Mouse (Mus musculus): ENCODE results near the gene Stk32b. TPM values are rescaled to one million over a fixed set of nuclear protein-coding genes. Genes with fewer than 3 reads are reported as not detected.

The Stk32b gene
- polyA plus RNA-seq, 1 experiment from 2014 or later = 0.76 TPM

- 25% methylated on average over 6 of the region's 6 CpGs for WGBS
- ATAC-seq (ENCODE audit: extremely low read depth, insufficient number of reproducible peaks, low FRiP score, low TSS enrichment) = no peak
- H3K4me3 ChIP-seq = no peak overlapping the region
- no peak overlapping the region for H3K27ac ChIP-seq (replicated peaks)
- H3K4me1 ChIP-seq = peaks cover 14% of the 10 kb centered on the region
- peaks cover 51% of the 10 kb centered on the region for H3K27me3 ChIP-seq (replicated peaks)
- no peak overlapping the region for H3K4me2 ChIP-seq
- no peaks in the 10 kb centered on the region for H3K9me3 ChIP-seq
- H3K36me3 ChIP-seq = no peaks in the 10 kb centered on the region
- no peak overlapping the region for H3K9ac ChIP-seq
These were observed 3.7 kb upstream of the Stk32b start for GRCm38 (mm10) chr5:37720670-37721069.

- peak overlapping the region; percentile 52 for H3K4me3 ChIP-seq
- H3K27ac ChIP-seq (replicated peaks) = no peak overlapping the region
- H3K27me3 ChIP-seq (replicated peaks) = peaks cover 56% of the 10 kb centered on the region
- H3K36me3 ChIP-seq = no peaks in the 10 kb centered on the region
- H3K4me1 ChIP-seq = peaks cover 22% of the 10 kb centered on the region
- peak overlapping the region; percentile 70 for H3K9ac ChIP-seq
- no peak for ATAC-seq (ENCODE audit: extremely low read depth, insufficient number of reproducible peaks, low FRiP score, low TSS enrichment)
- peak overlapping the region; percentile 84 for H3K4me2 ChIP-seq
- WGBS = under 1% methylated on average over 14 of the region's 14 CpGs
- peaks cover 2% of the 10 kb centered on the region for H3K9me3 ChIP-seq
These were observed 503 bp upstream of the Stk32b start for GRCm38 (mm10) chr5:37717384-37717963.

GRCm38 (mm10) chr5:37709257-37709904, 7.6 kb downstream of the Stk32b start:
- H3K27ac ChIP-seq (replicated peaks) = no peak overlapping the region
- no peak overlapping the region for H3K4me3 ChIP-seq
- no peaks in the 10 kb centered on the region for H3K36me3 ChIP-seq
- H3K27me3 ChIP-seq (replicated peaks) = no peaks in the 10 kb centered on the region
- H3K4me1 ChIP-seq = peaks cover 11% of the 10 kb centered on the region
- no peak overlapping the region for H3K9ac ChIP-seq
- H3K9me3 ChIP-seq = peaks cover 15% of the 10 kb centered on the region
- H3K4me2 ChIP-seq = no peak overlapping the region
- WGBS = 67% methylated on average over 5 of the region's 5 CpGs
- no peak for ATAC-seq (ENCODE audit: extremely low read depth, insufficient number of reproducible peaks, low FRiP score, low TSS enrichment)

GRCm38 (mm10) chr5:37708124-37708523, 8.8 kb downstream of the Stk32b start:
- ATAC-seq (ENCODE audit: extremely low read depth, insufficient number of reproducible peaks, low FRiP score, low TSS enrichment) = no peak
- Histone ChIP-seq H3K9ac (no peak overlapping the region), H3K9me3 (peaks cover 15% of the 10 kb centered on the region), H3K4me3 (no peak overlapping the region), H3K36me3 (no peaks in the 10 kb centered on the region), H3K27ac (replicated peaks) (no peak overlapping the region), H3K4me2 (no peak overlapping the region), H3K4me1 (no peaks in the 10 kb centered on the region), H3K27me3 (replicated peaks) (no peaks in the 10 kb centered on the region)
- WGBS = 63% methylated on average over 3 of the region's 3 CpGs

- Histone ChIP-seq H3K27ac (replicated peaks) (no peak overlapping the region), H3K4me1 (peaks cover 4% of the 10 kb centered on the region; the same call in 1 of the 2 replicates), H3K36me3 (no peaks in the 10 kb centered on the region), H3K9me3 (peaks cover 10% of the 10 kb centered on the region), H3K27me3 (replicated peaks) (no peaks in the 10 kb centered on the region), H3K4me2 (no peak overlapping the region), H3K4me3 (no peak overlapping the region), H3K9ac (no peak overlapping the region)
- WGBS = 74% methylated on average over 2 of the region's 2 CpGs
- ATAC-seq (ENCODE audit: extremely low read depth, insufficient number of reproducible peaks, low FRiP score, low TSS enrichment) = no peak
These were observed 12.0 kb downstream of the Stk32b start for GRCm38 (mm10) chr5:37704962-37705361.

GRCm38 (mm10) chr5:37699757-37700156, 17.2 kb downstream of the Stk32b start:
- Histone ChIP-seq H3K36me3 (no peaks in the 10 kb centered on the region), H3K27ac (replicated peaks) (no peak overlapping the region), H3K27me3 (replicated peaks) (no peaks in the 10 kb centered on the region), H3K4me3 (no peak overlapping the region), H3K9ac (no peak overlapping the region), H3K4me1 (peaks cover 6% of the 10 kb centered on the region; the same call in 1 of the 2 replicates), H3K4me2 (no peak overlapping the region; the same call in 1 of the 2 replicates), H3K9me3 (no peaks in the 10 kb centered on the region)
- ATAC-seq (ENCODE audit: extremely low read depth, insufficient number of reproducible peaks, low FRiP score, low TSS enrichment) = no peak
- 57% methylated on average over 12 of the region's 12 CpGs for WGBS

GRCm38 (mm10) chr5:37697286-37697685, 19.7 kb downstream of the Stk32b start:
- Histone ChIP-seq H3K4me1 (peaks cover 6% of the 10 kb centered on the region; the same call in 1 of the 2 replicates), H3K27me3 (replicated peaks) (no peaks in the 10 kb centered on the region), H3K4me3 (no peak overlapping the region), H3K36me3 (no peaks in the 10 kb centered on the region), H3K9ac (no peak overlapping the region), H3K27ac (replicated peaks) (no peak overlapping the region), H3K4me2 (no peak overlapping the region), H3K9me3 (no peaks in the 10 kb centered on the region)
- no peak for ATAC-seq (ENCODE audit: extremely low read depth, insufficient number of reproducible peaks, low FRiP score, low TSS enrichment)
- WGBS = 80% methylated on average over 7 of the region's 7 CpGs

GRCm38 (mm10) chr5:37695773-37696172, 21.2 kb downstream of the Stk32b start:
- Histone ChIP-seq H3K9ac (no peak overlapping the region), H3K4me1 (peaks cover 6% of the 10 kb centered on the region; the same call in 1 of the 2 replicates), H3K9me3 (no peaks in the 10 kb centered on the region), H3K27ac (replicated peaks) (no peak overlapping the region), H3K36me3 (no peaks in the 10 kb centered on the region), H3K4me3 (no peak overlapping the region), H3K4me2 (no peak overlapping the region), H3K27me3 (replicated peaks) (no peaks in the 10 kb centered on the region)
- WGBS = 55% methylated on average over 4 of the region's 4 CpGs
- ATAC-seq (ENCODE audit: extremely low read depth, insufficient number of reproducible peaks, low FRiP score, low TSS enrichment) = no peak

GRCm38 (mm10) chr5:37692759-37693158, 24.2 kb downstream of the Stk32b start:
- H3K4me1 ChIP-seq = no peaks in the 10 kb centered on the region
- H3K4me3 ChIP-seq = no peak overlapping the region
- H3K27ac ChIP-seq (replicated peaks) = no peak overlapping the region
- no peak overlapping the region for H3K4me2 ChIP-seq
- H3K36me3 ChIP-seq = no peaks in the 10 kb centered on the region
- no peaks in the 10 kb centered on the region for H3K27me3 ChIP-seq (replicated peaks)
- 70% methylated on average over 3 of the region's 3 CpGs for whole genome bisulfite sequencing
- no peak for ATAC-seq (ENCODE audit: extremely low read depth, insufficient number of reproducible peaks, low FRiP score, low TSS enrichment)
- H3K9ac ChIP-seq = no peak overlapping the region
- H3K9me3 ChIP-seq = no peaks in the 10 kb centered on the region

GRCm38 (mm10) chr5:37670781-37671180, 46.2 kb downstream of the Stk32b start:
- 76% methylated on average over 7 of the region's 7 CpGs for WGBS

GRCm38 (mm10) chr5:37664962-37665361, 52.0 kb downstream of the Stk32b start:
- Histone ChIP-seq H3K27me3 (replicated peaks) (no peaks in the 10 kb centered on the region), H3K9me3 (no peaks in the 10 kb centered on the region), H3K4me1 (no peaks in the 10 kb centered on the region), H3K36me3 (no peaks in the 10 kb centered on the region), H3K27ac (replicated peaks) (no peak overlapping the region), H3K9ac (no peak overlapping the region), H3K4me3 (no peak overlapping the region), H3K4me2 (no peak overlapping the region)
- WGBS = 66% methylated on average over 3 of the region's 3 CpGs
- ATAC-seq (ENCODE audit: extremely low read depth, insufficient number of reproducible peaks, low FRiP score, low TSS enrichment) = no peak

More at GRCm38 (mm10) chr5:37670781-37671180, 46.2 kb downstream of the Stk32b start:
- Histone ChIP-seq H3K27me3 (replicated peaks) (no peaks in the 10 kb centered on the region), H3K4me3 (no peak overlapping the region), H3K36me3 (no peaks in the 10 kb centered on the region), H3K9me3 (no peaks in the 10 kb centered on the region), H3K4me2 (no peak overlapping the region), H3K4me1 (no peaks in the 10 kb centered on the region), H3K27ac (replicated peaks) (no peak overlapping the region), H3K9ac (no peak overlapping the region)
- ATAC-seq (ENCODE audit: extremely low read depth, insufficient number of reproducible peaks, low FRiP score, low TSS enrichment) = no peak

GRCm38 (mm10) chr5:37659177-37659576, 57.8 kb downstream of the Stk32b start:
- H3K9ac ChIP-seq = no peak overlapping the region
- no peaks in the 10 kb centered on the region for H3K27me3 ChIP-seq (replicated peaks)
- H3K36me3 ChIP-seq = no peaks in the 10 kb centered on the region
- H3K4me1 ChIP-seq = no peaks in the 10 kb centered on the region
- H3K27ac ChIP-seq (replicated peaks) = no peak overlapping the region
- WGBS = 74% methylated on average over 4 of the region's 4 CpGs
- no peak overlapping the region for H3K4me3 ChIP-seq
- no peak for ATAC-seq (ENCODE audit: extremely low read depth, insufficient number of reproducible peaks, low FRiP score, low TSS enrichment)
- no peak overlapping the region for H3K4me2 ChIP-seq
- H3K9me3 ChIP-seq = no peaks in the 10 kb centered on the region; the same call in 1 of the 2 replicates

All from heart, embryonic 13.5 days (tissue).